Mouse (Mus musculus) 3T3-L1 (cell line): ENCODE results near the gene Zfp64.

ENCODE experiments used
- DNase-seq: peaks from one replicate; pipeline ENCODE4 v3.0.0-alpha.2; 2015; ENCODE audit warnings: low read depth, low spot score

The Zfp64 gene

GRCm38 (mm10) chr2:168954835-168955716 is at the start of gene Zfp64:
Gene Zfp64 (minus strand): TSS chr2:168955587.
- DNase-seq: peak; percentile 98

- DNase-seq: peak; percentile 55
Measured at GRCm38 (mm10) chr2:168992642-168993420, 37.4 kb upstream of the Zfp64 start.

- DNase-seq: no peak
Measured at GRCm38 (mm10) chr2:168990957-168991356, 35.6 kb upstream of the Zfp64 start.

- peak; percentile 78 for DNase-seq
Measured at GRCm38 (mm10) chr2:168990061-168990753, 34.8 kb upstream of the Zfp64 start.

- DNase-seq: no peak
Measured at GRCm38 (mm10) chr2:168988056-168988455, 32.7 kb upstream of the Zfp64 start.

GRCm38 (mm10) chr2:168987421-168987820 is 32.0 kb upstream of the Zfp64 start:
- no peak for DNase-seq

- DNase-seq: no peak
Measured at GRCm38 (mm10) chr2:168981951-168982350, 26.6 kb upstream of the Zfp64 start.

GRCm38 (mm10) chr2:168981448-168981847 is 26.1 kb upstream of the Zfp64 start:
- no peak for DNase-seq

- DNase-seq: no peak
Measured at GRCm38 (mm10) chr2:168980859-168981258, 25.5 kb upstream of the Zfp64 start.

GRCm38 (mm10) chr2:168979742-168980141 is 24.4 kb upstream of the Zfp64 start:
- no peak for DNase-seq

GRCm38 (mm10) chr2:168978031-168978430 is 22.6 kb upstream of the Zfp64 start:
- no peak for DNase-seq

GRCm38 (mm10) chr2:168970131-168970530 is 14.7 kb upstream of the Zfp64 start:
- DNase-seq: no peak

- no peak for DNase-seq
Measured at GRCm38 (mm10) chr2:168968136-168968925, 12.9 kb upstream of the Zfp64 start.

GRCm38 (mm10) chr2:168966525-168966924 is 11.1 kb upstream of the Zfp64 start:
- no peak for DNase-seq

GRCm38 (mm10) chr2:168964849-168965248 is 9.5 kb upstream of the Zfp64 start:
- no peak for DNase-seq

GRCm38 (mm10) chr2:168961729-168962666 is 6.6 kb upstream of the Zfp64 start:
- no peak for DNase-seq

- no peak for DNase-seq
Measured at GRCm38 (mm10) chr2:168960814-168961213, 5.4 kb upstream of the Zfp64 start.

GRCm38 (mm10) chr2:168959339-168959885 is 4.0 kb upstream of the Zfp64 start:
- DNase-seq: no peak

- peak; percentile 88 for DNase-seq
Measured at GRCm38 (mm10) chr2:168955850-168956346, 511 bp upstream of the Zfp64 start.

- peak; percentile 32 for DNase-seq
Measured at GRCm38 (mm10) chr2:168954376-168954775, 1.0 kb downstream of the Zfp64 start.
